Mouse (Mus musculus) limb, embryonic 11.5 days (tissue): ENCODE results near the gene Cps1. TPM values are rescaled to one million over a fixed set of nuclear protein-coding genes. Genes with fewer than 3 reads are reported as not detected.

ENCODE experiments used
- ATAC-seq: fragments of 200-750 bp; cut with Nextera tagmentation; 2 replicates; pipeline ENCODE4 v1.8.0; 2017; ENCODE audit warnings: low read depth; ENCODE audit not compliant: insufficient number of reproducible peaks, low FRiP score, low TSS enrichment
- DNase-seq: peaks from one replicate; pipeline ENCODE4 v3.0.0-alpha.2; 2015; ENCODE audit warnings: low spot score
- H3K27ac ChIP-seq: fragments of 300-500 bp; sonication (generic); replicated peaks from 2 replicates; pipeline ENCODE4 v1.5.1; 2014; ENCODE audit warnings: low read depth, mild to moderate bottlenecking, low read length
- H3K27me3 ChIP-seq: fragments of 300-500 bp; sonication (generic); 2 replicates; pipeline ENCODE4 v1.6.1; 2014; ENCODE audit warnings: mild to moderate bottlenecking, low read length, mixed read lengths; ENCODE audit not compliant: control insufficient read depth, insufficient read depth
- H3K36me3 ChIP-seq: fragments of 300-500 bp; sonication (generic); 2 replicates; pipeline ENCODE4 v1.6.1; 2014; ENCODE audit warnings: mild to moderate bottlenecking, low read length, moderate library complexity, mixed read lengths; ENCODE audit not compliant: control insufficient read depth, insufficient read depth
- H3K4me1 ChIP-seq: fragments of 300-500 bp; sonication (generic); 2 replicates; pipeline ENCODE4 v1.6.1; 2014; ENCODE audit warnings: low read length, mixed read lengths; ENCODE audit not compliant: control insufficient read depth, insufficient read depth
- H3K4me2 ChIP-seq: fragments of 300-500 bp; sonication (generic); 2 replicates; pipeline ENCODE4 v1.6.1; 2014; ENCODE audit warnings: low read depth, mild to moderate bottlenecking, moderate library complexity; ENCODE audit not compliant: severe bottlenecking
- H3K4me3 ChIP-seq: fragments of 300-500 bp; sonication (generic); 2 replicates; pipeline ENCODE4 v1.5.1; 2014; ENCODE audit warnings: low read depth, low read length
- H3K9ac ChIP-seq: fragments of 300-500 bp; sonication (generic); 2 replicates; pipeline ENCODE4 v1.6.1; 2014; ENCODE audit warnings: mild to moderate bottlenecking, low read length
- H3K9me3 ChIP-seq: fragments of 300-500 bp; sonication (generic); 2 replicates; pipeline ENCODE4 v1.6.1; 2016; ENCODE audit warnings: low read length; ENCODE audit not compliant: control insufficient read depth
- WGBS: fragments of 180-500 bp; shearing (Covaris S2); extraction: QIAGEN DNeasy Blood & Tissue Kit; methylation state at CpG from one replicate; pipeline ENCODE4 v1.1.7; 2014; 5-methylcytosine and 5-hydroxymethylcytosine counted together
- polyA plus RNA-seq: library from polyadenylated mRNA; unstranded; fragments of >200 nt; fragmentation: Nextera tagmentation; extraction: Ambion mirVana; gene quantifications from 2 replicates; pipeline ENCODE4 v1.2.1, GENCODE M21; 2014

The Cps1 gene
- polyA plus RNA-seq, 1 experiment from 2014 or later = 0.07 TPM

DNA sequence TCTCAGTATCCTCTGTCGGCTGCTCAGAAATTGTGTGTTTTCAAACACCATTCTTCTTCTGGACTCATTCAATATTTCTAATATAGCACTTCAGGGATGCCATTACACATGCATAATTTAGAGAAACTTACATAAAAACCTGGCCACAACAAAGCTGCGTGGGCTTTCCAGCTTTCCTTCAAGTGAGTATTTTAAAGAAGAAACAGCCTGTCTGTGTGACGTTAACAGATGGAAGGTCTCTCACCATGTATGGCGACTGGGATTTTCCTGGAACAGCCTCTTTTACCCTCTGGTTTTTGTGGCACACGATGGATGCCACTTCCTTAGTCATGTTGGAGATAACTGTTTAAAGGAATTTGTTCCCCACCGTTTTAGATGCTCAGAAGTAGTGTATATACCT is 60.7 kb downstream of the Cps1 start:
- Histone ChIP-seq H3K4me1 (no peaks in the 10 kb centered on the region), H3K9ac (no peak overlapping the region), H3K4me2 (no peak overlapping the region), H3K27ac (no peak overlapping the region), H3K9me3 (no peaks in the 10 kb centered on the region), H3K4me3 (no peak overlapping the region), H3K36me3 (no peaks in the 10 kb centered on the region), H3K27me3 (no peaks in the 10 kb centered on the region)
- WGBS = 75% methylated on average over 6 of the region's 6 CpGs
- no peak for ATAC-seq
- DNase-seq = no peak

DNA sequence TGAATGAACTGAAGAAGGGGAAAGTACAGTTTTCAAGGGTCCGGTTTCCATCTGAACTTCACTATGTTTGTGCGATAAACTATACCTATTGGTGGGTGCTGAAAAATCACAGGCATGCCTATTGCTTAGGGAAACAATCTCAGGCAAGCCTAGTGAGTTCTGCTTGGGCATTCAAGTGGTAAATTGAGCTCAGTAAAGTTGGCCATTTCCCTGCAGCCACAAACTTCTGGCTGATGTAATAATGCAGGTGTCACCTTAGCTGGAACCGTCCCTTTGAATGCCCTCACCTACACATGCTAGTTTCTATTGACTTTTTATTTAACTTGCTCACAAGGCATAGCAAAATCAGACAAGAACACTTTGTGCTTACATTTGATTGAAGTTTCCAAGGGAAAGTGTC is 61.3 kb downstream of the Cps1 start:
- no peak for DNase-seq
- Histone ChIP-seq H3K27ac (no peak overlapping the region), H3K36me3 (no peaks in the 10 kb centered on the region), H3K4me1 (no peaks in the 10 kb centered on the region), H3K4me3 (no peak overlapping the region), H3K9me3 (no peaks in the 10 kb centered on the region), H3K9ac (no peak overlapping the region), H3K27me3 (no peaks in the 10 kb centered on the region), H3K4me2 (no peak overlapping the region)
- no peak for ATAC-seq
- 71% methylated on average over 3 of the region's 3 CpGs for WGBS

DNA sequence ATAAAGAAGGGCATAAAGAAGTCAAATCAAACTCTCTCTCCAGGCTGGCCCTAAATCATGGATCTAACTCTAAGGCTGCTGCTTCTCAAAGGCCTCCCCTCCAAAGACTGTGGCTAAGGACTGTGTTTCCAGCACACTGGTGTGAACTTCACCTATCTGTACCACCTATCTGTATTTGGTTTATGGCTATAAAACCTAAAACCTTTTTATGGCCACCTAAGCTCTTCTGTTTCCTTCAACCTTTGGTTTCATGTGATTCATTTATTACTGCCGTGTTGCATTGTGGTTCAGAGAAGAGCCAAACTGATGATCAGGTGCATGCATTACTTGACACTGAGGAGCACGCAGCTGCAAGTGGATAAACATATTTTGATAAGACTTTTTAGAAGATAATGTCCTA is 74.5 kb downstream of the Cps1 start:
- Histone ChIP-seq H3K4me1 (no peaks in the 10 kb centered on the region), H3K27ac (no peak overlapping the region), H3K9me3 (no peaks in the 10 kb centered on the region), H3K27me3 (no peaks in the 10 kb centered on the region), H3K36me3 (no peaks in the 10 kb centered on the region), H3K4me2 (no peak overlapping the region), H3K9ac (no peak overlapping the region), H3K4me3 (no peak overlapping the region)
- ATAC-seq (no peak), DNase-seq (no peak)
- WGBS = 87% methylated on average over 2 of the region's 2 CpGs

GRCm38 (mm10) chr1:67218339-67218944 is 95.6 kb downstream of the Cps1 start:
- H3K36me3 ChIP-seq = no peaks in the 10 kb centered on the region
- H3K4me3 ChIP-seq = no peak overlapping the region
- 56% methylated on average over 2 of the region's 2 CpGs for WGBS
- no peak overlapping the region for H3K9ac ChIP-seq
- DNase-seq = peak; percentile 23
- no peak for ATAC-seq
- no peaks in the 10 kb centered on the region for H3K9me3 ChIP-seq
- no peaks in the 10 kb centered on the region for H3K27me3 ChIP-seq
- H3K27ac ChIP-seq = no peak overlapping the region
- H3K4me1 ChIP-seq = no peaks in the 10 kb centered on the region
- H3K4me2 ChIP-seq = no peak overlapping the region

DNA sequence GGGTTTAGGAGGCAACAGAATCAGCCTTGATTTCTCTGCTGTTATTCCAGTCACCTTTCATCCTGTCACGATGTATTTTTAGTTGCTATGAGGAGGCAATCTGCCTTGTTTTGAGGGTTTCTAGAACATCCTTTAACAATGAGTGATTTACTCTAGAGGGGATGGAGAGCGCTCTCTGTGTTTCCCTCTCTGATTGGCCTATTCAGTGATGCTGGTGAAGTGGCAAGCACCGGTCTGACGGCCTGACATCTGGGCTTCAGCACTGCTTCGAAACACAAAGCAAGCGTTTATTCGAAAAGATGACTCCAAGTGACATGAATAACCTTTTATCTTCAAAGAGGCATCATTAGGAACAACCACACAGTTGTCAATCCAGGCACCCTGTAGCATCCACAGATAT is 100.8 kb downstream of the Cps1 start:
- Histone ChIP-seq H3K4me2 (no peak overlapping the region), H3K27ac (no peak overlapping the region), H3K36me3 (no peaks in the 10 kb centered on the region), H3K9ac (no peak overlapping the region), H3K4me3 (no peak overlapping the region), H3K4me1 (no peaks in the 10 kb centered on the region), H3K27me3 (no peaks in the 10 kb centered on the region), H3K9me3 (no peaks in the 10 kb centered on the region)
- WGBS = 78% methylated on average over 7 of the region's 7 CpGs
- DNase-seq = no peak
- ATAC-seq = no peak

- H3K4me2 ChIP-seq = no peak overlapping the region
- no peaks in the 10 kb centered on the region for H3K9me3 ChIP-seq
- no peak for DNase-seq
- ATAC-seq = no peak
- H3K27ac ChIP-seq = no peak overlapping the region
- WGBS = 80% methylated on average over 2 of the region's 2 CpGs
- no peak overlapping the region for H3K9ac ChIP-seq
- H3K4me1 ChIP-seq = no peaks in the 10 kb centered on the region
- no peaks in the 10 kb centered on the region for H3K36me3 ChIP-seq
- no peaks in the 10 kb centered on the region for H3K27me3 ChIP-seq
- H3K4me3 ChIP-seq = no peak overlapping the region
Measured at GRCm38 (mm10) chr1:67234861-67235260, 112.0 kb downstream of the Cps1 start.

DNA sequence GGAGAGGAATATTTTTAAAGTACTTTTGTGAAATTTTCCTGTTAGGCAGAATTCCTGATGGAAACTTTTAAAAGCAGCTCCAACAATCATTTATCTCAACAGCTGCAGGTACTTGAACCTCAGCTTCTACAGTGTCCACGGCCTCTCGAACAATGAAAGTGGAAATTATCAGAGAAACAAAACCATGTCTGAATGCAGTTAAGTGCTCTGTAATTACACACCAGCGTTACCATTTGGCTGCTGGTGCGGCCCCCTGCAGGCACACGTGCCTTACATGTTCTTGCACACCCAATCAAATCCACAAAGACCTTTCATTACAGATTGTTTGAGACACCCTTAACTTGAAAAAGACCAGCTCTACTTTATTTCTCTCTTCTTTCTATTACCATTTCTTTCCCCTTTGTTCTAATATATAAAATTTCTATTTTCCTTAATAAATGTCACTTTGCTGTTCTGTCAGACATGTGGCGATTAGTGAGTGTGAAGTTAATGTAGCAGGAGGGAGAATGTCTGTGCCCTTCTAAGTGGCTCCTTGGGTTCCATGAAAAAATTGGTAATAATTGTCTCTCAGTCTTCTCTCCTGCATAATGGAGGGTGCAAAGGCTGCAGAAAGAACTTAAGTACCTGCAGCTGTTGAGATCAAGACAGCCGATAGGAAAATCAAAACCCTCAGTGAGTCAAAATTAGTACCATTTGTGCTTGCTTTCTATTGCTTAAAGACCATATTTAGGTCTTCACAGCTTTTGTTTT is 112.8 kb downstream of the Cps1 start:
- no peak overlapping the region for H3K27ac ChIP-seq
- ATAC-seq = no peak
- H3K9me3 ChIP-seq = no peaks in the 10 kb centered on the region
- 39% methylated on average over 7 of the region's 7 CpGs for WGBS
- H3K4me3 ChIP-seq = no peak overlapping the region
- no peaks in the 10 kb centered on the region for H3K36me3 ChIP-seq
- DNase-seq = no peak
- no peak overlapping the region for H3K9ac ChIP-seq
- no peaks in the 10 kb centered on the region for H3K4me1 ChIP-seq
- no peak overlapping the region for H3K4me2 ChIP-seq
- no peaks in the 10 kb centered on the region for H3K27me3 ChIP-seq

- Histone ChIP-seq H3K36me3 (no peaks in the 10 kb centered on the region), H3K4me2 (no peak overlapping the region), H3K9ac (no peak overlapping the region), H3K27me3 (no peaks in the 10 kb centered on the region), H3K9me3 (no peaks in the 10 kb centered on the region), H3K4me1 (no peaks in the 10 kb centered on the region), H3K27ac (no peak overlapping the region), H3K4me3 (no peak overlapping the region)
- ATAC-seq = no peak
- WGBS = 95% methylated on average over 1 of the region's 1 CpGs
- no peak for DNase-seq
Measured at GRCm38 (mm10) chr1:67238446-67238845, 115.6 kb downstream of the Cps1 start.

DNA sequence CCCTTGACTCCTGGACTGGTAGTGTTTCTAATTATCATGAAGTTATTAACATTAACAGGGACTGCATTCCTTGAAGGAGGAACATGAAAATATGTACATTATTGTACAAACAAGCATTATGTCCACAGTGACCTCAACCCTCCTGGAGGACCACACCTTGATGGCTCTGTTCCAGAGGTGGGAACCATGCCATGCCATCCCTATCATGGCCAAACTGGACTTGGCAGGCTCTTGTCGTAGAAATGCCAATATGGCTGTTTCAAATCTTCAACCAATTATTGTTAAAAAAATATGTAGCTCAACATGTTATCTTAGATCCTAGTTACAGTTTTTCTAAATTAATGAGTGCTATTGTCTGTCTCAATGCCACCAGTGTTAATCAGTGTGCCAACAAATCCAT is 116.1 kb downstream of the Cps1 start:
- DNase-seq (no peak), ATAC-seq (no peak)
- no peaks in the 10 kb centered on the region for H3K27me3 ChIP-seq
- H3K9me3 ChIP-seq = no peaks in the 10 kb centered on the region
- 90% methylated on average over 1 of the region's 1 CpGs for WGBS
- H3K4me1 ChIP-seq = no peaks in the 10 kb centered on the region
- no peak overlapping the region for H3K4me3 ChIP-seq
- no peak overlapping the region for H3K9ac ChIP-seq
- H3K36me3 ChIP-seq = no peaks in the 10 kb centered on the region
- no peak overlapping the region for H3K4me2 ChIP-seq
- no peak overlapping the region for H3K27ac ChIP-seq
